Mouse (Mus musculus): ENCODE results near the gene Gm13420. TPM values are rescaled to one million over a fixed set of nuclear protein-coding genes. Genes with fewer than 3 reads are reported as not detected.
A peak's percentile ranks its signal among the peaks of the same experiment; 100 is the strongest.
"Not testable (repeated sequence)": the region's sequence is repeated elsewhere in the genome, so short reads cannot be mapped to it uniquely, and the experiment has no call there.

Gm13420 gene
- not detected in 2 replicates for total RNA-seq (2017)

DNA sequence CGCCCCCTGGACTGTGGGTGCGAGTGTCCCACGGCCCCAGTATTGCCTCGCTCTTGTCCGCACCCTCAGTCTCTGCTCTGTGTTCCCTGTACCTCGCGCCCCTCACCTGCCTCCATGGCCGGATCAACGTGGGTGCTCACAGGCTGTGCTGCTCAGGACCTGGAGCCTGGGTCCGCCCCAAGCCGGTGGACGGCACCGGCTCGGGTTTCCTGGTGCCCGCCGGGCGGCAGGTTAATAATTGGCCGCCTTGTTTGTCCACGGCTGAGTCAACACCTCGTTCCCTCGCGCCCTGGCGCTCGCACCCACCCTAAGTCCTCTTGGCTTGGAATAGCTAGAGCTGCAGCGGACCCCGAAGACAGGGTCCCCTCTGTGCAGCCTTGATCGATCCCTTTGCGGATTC lies at the start of gene Gm13420:
Gene Gm13420 (minus strand): TSS at position 189 of the 400 bp plus-strand sequence.
- no peak for ATAC-seq (ENCODE audit: extremely low read depth, insufficient number of reproducible peaks, low FRiP score, poor library complexity, severe bottlenecking)

DNA sequence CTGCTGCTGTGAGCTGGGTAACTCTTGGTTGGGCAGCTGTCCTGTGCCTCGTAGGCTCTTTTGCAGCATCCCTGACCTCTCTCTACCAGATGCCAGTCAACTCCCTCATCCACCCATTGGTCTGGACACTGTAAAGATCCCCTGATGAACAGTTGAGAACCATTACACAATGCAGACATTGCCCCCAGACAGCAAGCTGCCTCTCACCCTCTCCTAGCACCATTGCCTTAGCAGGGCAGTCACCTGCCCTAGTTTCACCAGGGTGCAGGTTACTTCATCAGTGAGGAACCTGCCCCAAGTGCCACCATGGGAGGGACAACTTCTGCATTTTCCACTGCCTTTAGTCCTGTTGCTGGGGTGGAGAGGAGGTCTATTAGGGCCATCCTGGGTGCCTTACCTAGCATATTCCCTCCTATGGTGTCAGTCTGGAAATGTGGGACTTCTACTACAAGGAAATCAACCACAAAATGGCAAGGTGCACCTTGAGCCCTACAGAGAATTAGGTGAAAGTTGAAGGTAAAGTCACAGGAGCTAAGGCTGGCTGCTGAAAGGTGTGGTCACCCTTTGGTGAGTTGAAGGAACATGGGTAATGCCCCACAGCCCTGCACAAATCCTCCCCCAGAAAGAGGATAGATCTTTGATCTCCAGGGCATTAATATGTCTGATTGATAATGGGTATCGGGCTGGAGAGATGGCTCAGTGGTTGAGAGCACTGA lies 41.4 kb upstream of the Gm13420 start:
- ATAC-seq (ENCODE audit: extremely low read depth, insufficient number of reproducible peaks, low FRiP score, poor library complexity, severe bottlenecking), result peak; percentile 25; the same call in 1 of the 2 replicates

DNA sequence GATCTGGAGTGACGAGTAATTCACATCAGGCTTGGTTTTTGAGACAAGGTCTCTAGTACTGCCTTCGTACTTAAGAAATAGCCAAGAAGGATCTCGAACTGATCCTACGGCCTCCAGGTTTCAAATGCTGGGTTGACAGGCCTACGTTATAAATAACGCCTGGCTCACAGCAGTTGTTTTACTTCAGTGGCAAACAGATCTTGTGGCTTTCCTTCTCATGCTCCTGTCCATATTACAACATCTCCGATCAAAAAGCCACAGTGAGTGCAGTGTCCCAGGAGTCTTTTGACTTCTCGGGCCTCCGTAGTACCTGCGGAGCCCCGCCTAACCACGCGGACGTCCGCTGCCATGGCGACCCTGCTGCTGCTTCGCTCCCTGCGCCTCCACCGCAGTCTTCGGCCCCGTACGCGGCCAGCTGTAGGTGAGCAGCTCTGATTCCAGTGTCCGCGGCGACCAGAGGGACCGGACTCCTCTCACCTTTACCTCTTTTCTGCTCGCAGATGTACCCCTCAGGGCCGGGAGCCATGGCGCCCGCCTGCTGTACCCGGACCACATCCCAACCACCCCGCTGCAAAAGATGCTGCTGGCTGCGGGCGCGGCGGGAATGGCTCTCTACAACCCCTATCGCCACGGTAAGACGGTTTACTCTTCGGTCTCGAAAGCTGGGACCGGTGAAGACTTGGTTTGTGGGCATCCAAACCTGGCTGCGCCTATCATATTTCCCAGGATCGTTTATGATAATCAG lies 36.6 kb upstream of the Gm13420 start, which contains the start of gene Trub2:
Gene Trub2 (minus strand): TSS at position 566 of the 745 bp plus-strand sequence.
- ATAC-seq (ENCODE audit: extremely low read depth, insufficient number of reproducible peaks, low FRiP score, poor library complexity, severe bottlenecking), result peak; percentile 76

- peak; percentile 91 for ATAC-seq (ENCODE audit: extremely low read depth, insufficient number of reproducible peaks, low FRiP score, poor library complexity, severe bottlenecking)
Observed at GRCm38 (mm10) chr2:29787104-29787917, 35.8 kb upstream of the Gm13420 start, which contains the start of gene Coq4. Gene Coq4 (plus strand): TSS chr2:29787493.

DNA sequence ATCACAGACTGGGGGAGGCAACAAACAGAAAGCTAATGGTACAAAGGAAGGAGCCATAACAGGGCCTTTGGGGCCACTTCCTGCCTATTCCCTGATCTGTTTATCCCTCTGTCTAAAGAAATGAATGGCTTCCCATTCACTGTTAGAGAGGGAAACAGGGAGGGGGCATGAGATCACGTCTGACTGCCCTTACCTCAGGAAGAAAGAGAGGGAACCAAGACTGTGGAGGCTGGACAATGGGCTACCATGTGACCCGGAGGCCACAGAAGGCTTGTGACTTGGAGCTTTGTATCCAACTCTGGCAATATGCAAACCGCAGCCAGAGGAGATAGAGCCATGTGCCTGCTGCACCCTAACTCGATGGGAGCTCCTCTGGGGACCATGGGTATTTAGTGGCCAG lies 32.8 kb upstream of the Gm13420 start:
- ATAC-seq (ENCODE audit: extremely low read depth, insufficient number of reproducible peaks, low FRiP score, poor library complexity, severe bottlenecking), result no peak

DNA sequence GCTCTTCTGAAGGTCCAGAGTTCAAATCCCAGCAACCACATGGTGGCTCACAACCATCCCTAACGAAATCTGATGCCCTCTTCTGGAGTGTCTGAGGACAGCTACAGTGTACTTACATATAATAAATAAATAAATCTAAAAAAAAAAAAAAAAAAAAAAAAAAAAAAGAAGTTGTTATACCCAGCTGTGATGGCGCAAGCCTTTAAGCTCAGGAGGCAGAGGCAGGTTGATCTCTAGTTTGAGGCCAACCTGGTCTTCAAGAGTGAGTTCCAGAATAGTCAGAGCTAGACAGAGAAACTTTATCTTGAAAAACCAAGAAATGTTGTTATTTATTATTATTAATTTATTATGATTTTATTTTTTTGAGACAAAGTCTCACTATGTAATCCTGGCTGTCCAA lies 29.8 kb upstream of the Gm13420 start:
- not testable (repeated sequence) for ATAC-seq (ENCODE audit: extremely low read depth, insufficient number of reproducible peaks, low FRiP score, poor library complexity, severe bottlenecking)

DNA sequence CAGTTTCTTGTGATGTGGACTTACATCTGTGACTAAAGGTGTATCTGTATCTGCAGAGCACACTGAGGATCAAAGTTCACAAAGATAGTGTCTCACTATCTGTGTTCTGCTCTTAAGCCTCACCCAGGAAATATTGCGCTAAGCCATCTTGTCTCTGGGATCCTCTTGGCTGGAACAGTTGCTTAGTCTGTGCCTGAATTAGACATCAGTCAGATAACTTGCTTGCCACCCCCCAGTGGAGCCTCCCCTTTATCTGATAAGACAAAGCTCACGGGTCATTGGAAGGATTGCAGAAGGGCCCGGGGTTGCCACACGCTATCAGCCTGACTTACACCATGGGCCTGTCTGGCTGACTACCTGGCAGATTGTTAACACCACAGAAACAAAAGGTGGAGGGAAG lies 21.8 kb upstream of the Gm13420 start:
- no peak for ATAC-seq (ENCODE audit: extremely low read depth, insufficient number of reproducible peaks, low FRiP score, poor library complexity, severe bottlenecking)

GRCm38 (mm10) chr2:29771611-29772461 lies 20.4 kb upstream of the Gm13420 start:
- peak; percentile 91 for ATAC-seq (ENCODE audit: extremely low read depth, insufficient number of reproducible peaks, low FRiP score, poor library complexity, severe bottlenecking)

DNA sequence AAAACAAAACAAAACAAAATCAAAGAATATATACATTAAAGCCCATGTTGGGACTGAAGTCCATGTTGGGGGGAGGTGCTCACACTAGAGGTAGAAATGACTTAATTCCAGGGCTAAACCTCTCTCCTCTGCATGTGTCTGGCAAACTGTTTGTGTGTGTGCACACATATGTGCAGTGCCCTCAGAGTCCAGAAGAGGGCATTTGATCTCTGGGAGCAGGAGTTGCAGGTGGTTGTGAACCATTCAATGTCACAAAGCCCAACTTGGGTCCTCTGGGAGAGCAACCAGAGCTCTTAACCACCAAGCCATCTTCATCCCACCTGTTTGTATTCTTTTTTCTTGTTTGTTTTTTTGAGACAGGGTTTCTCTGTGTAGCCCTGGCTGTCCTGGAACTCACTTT lies 18.7 kb upstream of the Gm13420 start:
- ATAC-seq (ENCODE audit: extremely low read depth, insufficient number of reproducible peaks, low FRiP score, poor library complexity, severe bottlenecking), result no peak

GRCm38 (mm10) chr2:29768901-29769300 lies 17.4 kb upstream of the Gm13420 start:
- no peak for ATAC-seq (ENCODE audit: extremely low read depth, insufficient number of reproducible peaks, low FRiP score, poor library complexity, severe bottlenecking)

DNA sequence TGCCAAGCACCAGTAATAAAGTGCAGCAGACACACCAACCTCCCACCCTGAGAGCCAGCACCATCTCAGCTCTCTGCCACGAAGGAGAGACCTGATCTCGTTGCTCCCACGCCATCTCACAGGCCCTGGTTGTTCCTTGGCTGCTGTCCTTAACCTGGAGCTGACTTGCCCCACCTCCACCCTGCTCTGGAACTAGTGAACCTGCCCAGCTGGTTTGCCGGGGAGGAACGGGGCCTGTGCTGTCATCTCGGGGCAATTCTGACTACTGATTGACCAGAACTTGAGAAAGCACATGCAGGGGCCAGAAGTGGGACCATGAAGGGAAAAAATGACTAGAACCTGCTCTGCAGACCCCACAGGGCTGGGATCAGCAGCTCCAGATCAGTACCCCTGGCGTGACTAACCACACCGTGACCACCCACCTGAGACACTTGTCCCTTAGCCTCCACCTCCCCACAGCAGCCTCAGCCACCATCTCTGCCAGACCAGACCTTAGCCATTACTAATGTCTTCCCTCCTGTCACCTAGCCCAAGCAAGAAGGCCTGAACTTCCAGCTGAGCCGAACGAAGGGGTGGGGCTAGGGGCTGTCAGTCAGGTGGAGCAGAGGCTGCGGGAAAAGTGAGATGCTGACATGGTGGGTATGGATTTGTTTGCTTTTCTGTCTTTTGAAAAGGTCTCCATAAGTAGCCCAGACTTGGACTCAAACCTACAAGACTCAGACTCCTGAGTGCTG lies 16.7 kb upstream of the Gm13420 start:
- no peak for ATAC-seq (ENCODE audit: extremely low read depth, insufficient number of reproducible peaks, low FRiP score, poor library complexity, severe bottlenecking)

DNA sequence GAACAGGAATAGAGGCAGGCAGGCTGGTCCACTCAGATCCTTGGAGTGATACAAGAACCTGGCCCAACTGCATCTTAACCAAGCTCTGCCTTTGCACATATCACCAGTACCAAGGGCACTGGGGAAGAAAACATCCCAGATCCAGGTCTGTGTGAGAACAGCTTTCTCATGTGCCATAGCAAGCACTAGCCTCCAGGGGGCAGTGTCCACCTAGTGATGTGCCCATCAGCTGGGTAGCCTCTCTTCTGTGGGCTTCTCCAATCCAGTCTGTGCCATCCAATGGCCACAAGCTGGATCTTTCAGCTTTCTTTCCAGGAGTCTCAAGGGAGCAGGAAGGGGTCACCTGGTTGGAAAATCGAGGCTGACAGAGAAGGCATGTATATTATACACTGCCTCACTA lies 13.3 kb upstream of the Gm13420 start:
- ATAC-seq (ENCODE audit: extremely low read depth, insufficient number of reproducible peaks, low FRiP score, poor library complexity, severe bottlenecking), result peak; percentile 85

GRCm38 (mm10) chr2:29755693-29756092 lies 4.2 kb upstream of the Gm13420 start:
- ATAC-seq (ENCODE audit: extremely low read depth, insufficient number of reproducible peaks, low FRiP score, poor library complexity, severe bottlenecking), result no peak

DNA sequence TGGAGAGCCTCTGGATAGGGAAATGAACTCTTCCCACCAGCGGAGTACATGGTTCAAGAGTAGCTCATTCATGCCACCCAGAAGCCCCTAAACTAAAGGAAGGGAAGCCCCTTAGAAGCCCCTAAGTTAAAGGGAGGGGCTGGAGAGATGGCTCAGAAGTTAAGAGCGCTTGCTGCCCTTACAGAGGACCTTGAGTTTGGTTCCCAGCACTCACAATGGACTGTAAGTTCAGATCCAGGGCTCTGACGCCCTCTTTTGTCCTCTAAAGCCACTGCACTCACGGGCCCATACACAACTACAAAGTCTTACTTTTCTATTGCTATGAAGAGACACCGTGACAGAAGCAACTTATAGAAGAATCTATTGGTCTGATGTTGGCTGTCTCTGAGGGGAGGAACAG lies 912 bp upstream of the Gm13420 start:
- ATAC-seq (ENCODE audit: extremely low read depth, insufficient number of reproducible peaks, low FRiP score, poor library complexity, severe bottlenecking), result no peak

DNA sequence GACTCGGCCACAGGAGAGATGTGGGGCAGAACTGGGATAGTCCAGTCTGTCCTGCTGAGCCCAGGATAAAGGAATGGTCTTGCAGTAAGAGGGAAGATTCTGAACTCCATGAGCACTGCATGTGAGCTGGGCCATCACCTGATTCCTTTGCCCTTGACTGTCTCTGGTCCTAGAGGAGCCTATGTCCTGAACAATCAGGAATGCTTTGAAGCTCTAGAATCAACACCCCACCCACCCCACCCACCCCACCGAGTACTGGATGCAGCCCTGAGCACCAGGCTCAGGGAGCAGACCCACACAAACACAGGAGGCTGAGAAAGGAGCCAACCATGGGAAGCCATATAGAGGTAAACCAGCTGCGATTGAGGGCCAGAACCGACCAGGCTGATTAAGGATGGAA lies 3.0 kb downstream of the Gm13420 start:
- ATAC-seq (ENCODE audit: extremely low read depth, insufficient number of reproducible peaks, low FRiP score, poor library complexity, severe bottlenecking), result no peak

GRCm38 (mm10) chr2:29747852-29748251 lies 3.6 kb downstream of the Gm13420 start:
- ATAC-seq (ENCODE audit: extremely low read depth, insufficient number of reproducible peaks, low FRiP score, poor library complexity, severe bottlenecking), result no peak

DNA sequence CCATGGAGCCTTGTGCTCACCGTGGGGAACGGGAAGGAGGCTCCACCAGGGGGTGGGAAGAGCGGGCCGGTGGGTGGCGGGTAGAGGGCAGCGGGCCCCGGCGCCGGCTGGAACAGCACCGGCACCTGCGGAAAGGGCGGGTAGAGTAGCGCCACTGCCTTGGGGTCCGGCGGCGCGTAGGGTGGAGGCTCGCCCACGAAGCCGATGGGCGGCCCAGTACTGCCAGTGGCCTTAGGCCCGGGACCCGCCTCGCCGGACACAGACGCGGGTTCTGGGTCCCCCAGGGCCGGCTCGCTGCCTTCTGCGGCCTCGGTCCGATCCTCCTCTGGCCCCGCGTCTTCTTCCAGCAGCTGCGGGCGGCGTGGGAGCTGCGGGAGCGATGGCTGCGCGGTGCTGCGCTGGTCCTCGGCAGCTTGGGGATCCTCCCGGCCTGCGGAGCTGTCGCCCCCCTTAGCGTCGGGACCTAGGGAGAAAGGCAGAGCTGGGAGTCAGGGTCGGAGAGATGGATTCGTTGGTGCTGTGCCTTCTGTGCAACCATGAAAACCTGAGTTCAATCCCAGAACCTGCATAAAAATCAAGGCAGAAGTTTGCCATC lies 4.2 kb downstream of the Gm13420 start:
- no peak for ATAC-seq (ENCODE audit: extremely low read depth, insufficient number of reproducible peaks, low FRiP score, poor library complexity, severe bottlenecking)

DNA sequence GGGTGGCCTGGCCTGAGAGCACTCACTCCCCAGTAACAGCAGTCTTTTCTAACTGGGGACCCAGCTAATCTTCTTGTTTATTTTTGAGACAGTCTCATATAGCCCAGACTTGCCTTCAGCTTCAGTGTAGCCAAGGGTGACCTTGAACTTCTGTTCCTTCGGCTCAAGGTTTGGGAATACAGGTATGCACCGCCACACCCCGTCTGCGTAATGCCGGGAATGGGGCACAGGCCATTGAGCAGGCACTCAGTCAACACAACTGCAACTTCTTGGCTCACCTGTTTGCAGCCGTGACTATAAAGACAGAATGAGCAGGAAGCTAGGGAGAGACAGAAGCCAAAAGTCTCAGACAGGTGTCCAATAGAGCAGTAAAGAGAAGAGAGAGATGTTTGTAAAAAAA lies 7.2 kb downstream of the Gm13420 start:
- ATAC-seq (ENCODE audit: extremely low read depth, insufficient number of reproducible peaks, low FRiP score, poor library complexity, severe bottlenecking), result no peak

Measured in neutrophil, adult 5-6 weeks (primary cell).